Mouse (Mus musculus): ENCODE data around the gene Grik4.

- TF ChIP-seq USF1 (IDR thresholded peaks at IDR 0.05; ENCODE audit: low read depth, low read length) (no peak), CTCF (conservative IDR thresholded peaks at IDR 0.05 in 1 of 2, IDR thresholded peaks at IDR 0.05 in 1 of 2; ENCODE audit: low read depth in 2 of 2, low read length in 2 of 2) (no peak), POLR2A (IDR thresholded peaks at IDR 0.05; ENCODE audit: low read depth, low read length) (no peak), MAFK (IDR thresholded peaks at IDR 0.05; ENCODE audit: insufficient replicate concordance, low read length) (no peak), USF2 (conservative IDR thresholded peaks at IDR 0.05; ENCODE audit: low read depth, low read length) (no peak), MAX (IDR thresholded peaks at IDR 0.05; ENCODE audit: low read length) (no peak)
Measured at GRCm38 (mm10) chr9:42474244-42474643, 470.0 kb downstream of the Grik4 start.

Measured in CH12.LX (cell line).